Mouse (Mus musculus) forebrain, postnatal 0 days (tissue): ENCODE results near the gene Agtpbp1. TPM values are rescaled to one million over a fixed set of nuclear protein-coding genes. Genes with fewer than 3 reads are reported as not detected.
"Not testable (repeated sequence)": the region's sequence is repeated elsewhere in the genome, so short reads cannot be mapped to it uniquely, and the experiment has no call there.

Experiments used
- ATAC-seq: fragments of 200-750 bp; cut with Nextera tagmentation; 2 replicates; pipeline ENCODE4 v1.8.0; 2017; ENCODE audit warnings: mild to moderate bottlenecking, moderate library complexity
- DNase-seq: peaks from one replicate; pipeline ENCODE4 v3.0.0-alpha.2; 2015
- H3K27ac ChIP-seq: fragments of 300-500 bp; sonication (generic); 2 replicates; pipeline ENCODE4 v1.5.1; 2014; ENCODE audit warnings: low read depth, mild to moderate bottlenecking, antibody characterized with exemption, low read length, moderate library complexity, mixed read lengths
- H3K27me3 ChIP-seq: fragments of 300-500 bp; sonication (generic); 2 replicates; pipeline ENCODE4 v1.6.1; 2014; ENCODE audit warnings: mild to moderate bottlenecking, low read length, mixed read lengths; ENCODE audit not compliant: insufficient read depth
- H3K36me3 ChIP-seq: fragments of 300-500 bp; sonication (generic); 2 replicates; pipeline ENCODE4 v1.6.1; 2014; ENCODE audit warnings: mild to moderate bottlenecking, moderate library complexity; ENCODE audit not compliant: insufficient read depth
- H3K4me1 ChIP-seq: fragments of 300-500 bp; sonication (generic); 2 replicates; pipeline ENCODE4 v1.6.1; 2014; ENCODE audit warnings: antibody characterized with exemption; ENCODE audit not compliant: insufficient read depth
- H3K4me2 ChIP-seq: fragments of 300-500 bp; sonication (generic); 2 replicates; pipeline ENCODE4 v1.6.1; 2014; ENCODE audit warnings: low read depth, mild to moderate bottlenecking, moderate library complexity
- H3K4me3 ChIP-seq: fragments of 300-500 bp; sonication (generic); 2 replicates; pipeline ENCODE4 v1.5.1; 2014; ENCODE audit warnings: low read depth, low read length, mixed read lengths
- H3K9ac ChIP-seq: fragments of 300-500 bp; sonication (generic); 2 replicates; pipeline ENCODE4 v1.6.1; 2014; ENCODE audit warnings: mild to moderate bottlenecking
- H3K9me3 ChIP-seq: fragments of 300-500 bp; sonication (generic); 2 replicates; pipeline ENCODE4 v1.6.1; 2016; ENCODE audit warnings: low read length
- CTCF ChIP-seq: sonication (generic); IDR thresholded peaks from 2 replicates; pipeline ENCODE4 v1.5.1; 2016; ENCODE audit warnings: antibody characterized with exemption, control low read depth, low read depth
- WGBS: fragments of 180-500 bp; shearing (Covaris S2); extraction: QIAGEN DNeasy Blood & Tissue Kit; methylation state at CpG from one replicate; pipeline ENCODE4 v1.1.7; 2014; 5-methylcytosine and 5-hydroxymethylcytosine counted together
- polyA plus RNA-seq: library from polyadenylated mRNA; unstranded; fragments of >200 nt; fragmentation: Nextera tagmentation; extraction: Ambion mirVana; gene quantifications from 2 replicates; pipeline ENCODE4 v1.2.1, GENCODE M21; 2015
- total RNA-seq: library from RNA; depleted of rRNA; stranded (reverse); fragments of >200 nt; gene quantifications from 2 replicates; pipeline ENCODE4 v1.2.3, GENCODE M21; 2014

Agtpbp1 gene
- total and polyA plus RNA-seq, 2 experiments from 2014 or later: 65.1 to 160 TPM

- Histone ChIP-seq H3K9me3 (no peaks in the 10 kb centered on the region), H3K4me2 (no peak overlapping the region), H3K27ac (peak overlapping the region; percentile 57; the same call in 1 of the 2 replicates), H3K36me3 (peaks cover under 1% of the 10 kb centered on the region; the same call in 1 of the 2 replicates), H3K4me1 (no peaks in the 10 kb centered on the region; the same call in 1 of the 2 replicates), H3K9ac (no peak overlapping the region), H3K4me3 (no peak overlapping the region), H3K27me3 (no peaks in the 10 kb centered on the region)
- DNase-seq (peak; percentile 82), ATAC-seq (peak; percentile 90)
- TF ChIP-seq CTCF: peak; percentile 73
- 18% methylated on average over 2 of the region's 2 CpGs for WGBS
These were observed 95.9 kb downstream of the Agtpbp1 start for GRCm38 (mm10) chr13:59489143-59489542.

GRCm38 (mm10) chr13:59487287-59487686, 97.7 kb downstream of the Agtpbp1 start:
- 92% methylated on average over 8 of the region's 8 CpGs for WGBS
- no peak for DNase-seq
- H3K4me2 ChIP-seq: no peak overlapping the region

GRCm38 (mm10) chr13:59486243-59486642, 98.8 kb downstream of the Agtpbp1 start:
- Histone ChIP-seq H3K4me1 (no peaks in the 10 kb centered on the region; the same call in 1 of the 2 replicates), H3K27me3 (no peaks in the 10 kb centered on the region), H3K36me3 (no peaks in the 10 kb centered on the region; the same call in 1 of the 2 replicates), H3K4me3 (no peak overlapping the region), H3K9ac (no peak overlapping the region), H3K4me2 (no peak overlapping the region), H3K27ac (no peak overlapping the region), H3K9me3 (no peaks in the 10 kb centered on the region)
- ATAC-seq: no peak
- WGBS: 87% methylated on average over 5 of the region's 5 CpGs
- TF ChIP-seq CTCF: no peak
- DNase-seq: no peak

More at GRCm38 (mm10) chr13:59487287-59487686, 97.7 kb downstream of the Agtpbp1 start:
- H3K4me1 ChIP-seq: no peaks in the 10 kb centered on the region; the same call in 1 of the 2 replicates
- H3K9ac ChIP-seq: no peak overlapping the region
- TF ChIP-seq CTCF: no peak
- no peak overlapping the region for H3K4me3 ChIP-seq
- H3K36me3 ChIP-seq: no peaks in the 10 kb centered on the region
- H3K9me3 ChIP-seq: no peaks in the 10 kb centered on the region
- no peaks in the 10 kb centered on the region for H3K27me3 ChIP-seq
- no peak for ATAC-seq
- no peak overlapping the region for H3K27ac ChIP-seq

- 83% methylated on average over 7 of the region's 7 CpGs for WGBS
- TF ChIP-seq CTCF: no peak
- H3K9me3 ChIP-seq: no peaks in the 10 kb centered on the region
- H3K4me2 ChIP-seq: no peak overlapping the region
- no peaks in the 10 kb centered on the region; the same call in 1 of the 2 replicates for H3K36me3 ChIP-seq
- H3K9ac ChIP-seq: no peak overlapping the region
- H3K27me3 ChIP-seq: no peaks in the 10 kb centered on the region
- no peak overlapping the region for H3K4me3 ChIP-seq
- ATAC-seq: no peak
- no peaks in the 10 kb centered on the region for H3K4me1 ChIP-seq
- DNase-seq: no peak
- no peak overlapping the region for H3K27ac ChIP-seq
These were observed 99.6 kb downstream of the Agtpbp1 start for GRCm38 (mm10) chr13:59485456-59485855.

- Histone ChIP-seq H3K27ac (no peak overlapping the region), H3K4me3 (no peak overlapping the region), H3K9ac (no peak overlapping the region), H3K36me3 (peaks cover 11% of the 10 kb centered on the region), H3K9me3 (no peaks in the 10 kb centered on the region), H3K27me3 (no peaks in the 10 kb centered on the region), H3K4me1 (no peaks in the 10 kb centered on the region), H3K4me2 (no peak overlapping the region)
- ATAC-seq (no peak), DNase-seq (no peak)
- TF ChIP-seq CTCF: no peak
- 85% methylated on average over 4 of the region's 4 CpGs for WGBS
These were observed 103.6 kb downstream of the Agtpbp1 start for GRCm38 (mm10) chr13:59481484-59481855.

GRCm38 (mm10) chr13:59480599-59481483, 104.2 kb downstream of the Agtpbp1 start:
- H3K36me3 ChIP-seq: peaks cover 15% of the 10 kb centered on the region
- no peak overlapping the region for H3K27ac ChIP-seq
- H3K9ac ChIP-seq: no peak overlapping the region
- WGBS: 87% methylated on average over 13 of the region's 13 CpGs
- H3K4me2 ChIP-seq: no peak overlapping the region
- H3K4me1 ChIP-seq: no peaks in the 10 kb centered on the region
- DNase-seq: no peak
- no peak for TF ChIP-seq CTCF
- H3K9me3 ChIP-seq: no peaks in the 10 kb centered on the region
- H3K27me3 ChIP-seq: no peaks in the 10 kb centered on the region
- no peak for ATAC-seq
- H3K4me3 ChIP-seq: no peak overlapping the region

GRCm38 (mm10) chr13:59477928-59478327, 107.1 kb downstream of the Agtpbp1 start:
- peaks cover 21% of the 10 kb centered on the region for H3K36me3 ChIP-seq
- not testable (repeated sequence) for H3K9me3 ChIP-seq, H3K4me1 ChIP-seq, H3K27ac ChIP-seq, DNase-seq, H3K9ac ChIP-seq, ATAC-seq, H3K4me3 ChIP-seq, H3K4me2 ChIP-seq, H3K27me3 ChIP-seq
- 93% methylated on average over 7 of the region's 7 CpGs for WGBS
